Mouse (Mus musculus): ENCODE results near the gene Sox1.

Gene Sox1

DNA sequence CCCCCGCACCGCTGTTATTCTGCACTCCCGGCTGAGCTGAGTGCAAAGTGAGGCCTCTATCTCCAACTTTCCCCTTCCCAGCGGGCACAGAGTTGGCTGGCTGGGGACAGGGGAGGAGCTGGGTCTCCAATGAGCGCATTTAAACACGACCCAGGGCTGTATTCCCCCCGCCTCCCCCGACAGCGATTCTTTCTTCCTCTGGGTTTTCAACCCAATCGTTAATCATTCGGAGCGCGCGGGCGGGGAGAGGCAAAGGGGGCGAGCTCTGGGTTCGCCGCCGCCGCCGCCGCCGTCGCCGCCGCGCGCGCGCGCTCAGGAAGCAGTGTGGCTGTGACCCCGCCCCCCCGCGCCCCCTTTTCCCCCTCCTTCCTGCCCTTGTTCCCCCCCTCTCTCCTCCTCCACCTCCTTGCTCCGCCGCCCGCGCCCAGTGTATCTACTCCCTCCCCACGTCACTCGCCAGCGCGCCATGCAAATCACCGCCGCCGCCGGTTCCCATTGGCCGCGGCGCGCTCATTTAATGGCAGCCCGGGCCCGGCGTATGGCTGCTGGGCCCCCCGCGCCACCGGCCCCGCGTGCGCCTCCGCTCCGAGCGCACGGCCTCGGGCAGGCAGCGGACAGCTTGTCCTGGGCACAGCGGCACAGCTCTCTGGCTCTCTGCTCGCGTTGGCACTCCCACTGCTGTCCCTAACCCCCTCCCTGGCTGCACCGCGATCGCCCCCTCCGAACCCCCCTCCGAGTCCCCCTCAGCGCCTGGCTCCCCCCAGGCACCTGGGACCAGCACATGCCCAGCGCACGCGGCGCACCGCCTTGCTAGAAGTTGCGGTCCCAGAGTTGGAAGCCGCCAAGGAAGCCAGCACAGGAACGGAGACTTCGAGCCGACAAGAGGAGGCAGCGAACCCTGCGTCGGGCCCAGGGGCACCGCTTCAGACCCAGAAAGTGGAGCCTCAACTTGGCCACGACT, at the start of gene Sox1:
Gene Sox1 (plus strand): TSS at position 225 of the 961 bp plus-strand sequence.
- peak; percentile 44 for DNase-seq (ENCODE audit: low spot score)

DNA sequence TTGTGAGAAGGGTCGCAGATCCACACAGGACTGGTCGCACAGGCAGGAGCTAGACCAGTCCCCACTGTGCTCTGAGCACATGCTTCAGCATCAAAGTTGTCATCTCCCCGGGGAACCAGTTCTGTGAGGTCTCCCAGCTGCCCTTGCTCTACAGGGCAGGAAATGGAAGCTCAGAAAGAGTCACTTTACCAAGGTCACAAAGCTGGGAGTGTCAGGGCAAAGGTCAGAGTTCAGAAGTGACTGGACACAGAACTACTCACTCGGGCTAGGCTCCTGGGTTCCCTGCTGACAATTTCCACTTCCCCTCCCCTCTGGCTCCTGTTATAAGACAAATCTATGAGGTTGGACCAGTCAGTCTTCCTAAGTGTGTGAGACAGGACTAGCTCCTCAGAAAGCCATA, 49.2 kb upstream of the Sox1 start:
- DNase-seq (ENCODE audit: low spot score) = no peak

DNA sequence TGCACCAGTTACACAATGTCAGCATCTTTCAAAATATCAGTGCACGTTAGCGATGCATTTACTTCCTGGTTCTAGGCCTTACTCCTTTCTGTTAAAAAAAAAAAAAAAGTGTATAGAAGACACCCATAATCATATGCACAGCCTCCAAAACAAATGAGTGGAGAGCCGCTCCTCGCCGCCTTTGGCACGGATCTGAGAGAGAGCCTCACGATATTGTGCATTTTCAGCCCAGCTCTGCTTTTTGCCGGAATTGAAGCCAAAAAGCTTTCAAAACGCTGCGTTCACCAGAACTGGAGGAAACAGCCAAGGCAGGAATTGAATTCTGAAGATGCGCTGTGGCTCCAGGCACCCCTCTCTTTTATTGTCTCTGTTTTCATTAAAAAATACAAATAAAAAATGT, 48.2 kb upstream of the Sox1 start:
- DNase-seq (ENCODE audit: low spot score) = no peak

DNA sequence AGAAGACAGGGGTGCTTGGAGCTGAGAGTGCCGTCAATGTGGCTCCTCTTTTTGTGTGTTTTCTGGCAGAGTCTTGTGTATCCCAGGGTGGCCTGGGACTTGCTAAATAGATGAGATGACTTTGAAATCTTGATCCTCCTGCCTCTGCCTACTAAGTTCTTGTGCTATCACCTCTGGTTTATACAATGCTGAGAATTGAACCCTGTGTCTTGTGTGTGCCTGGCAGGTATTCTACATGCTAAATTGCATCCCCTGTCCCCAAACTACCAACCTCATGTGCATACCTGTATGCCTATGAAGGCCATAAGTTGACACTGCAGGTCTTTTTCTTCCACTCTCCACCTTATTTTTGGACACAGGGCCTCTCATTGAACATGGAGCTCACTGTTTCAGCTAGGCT, 46.8 kb upstream of the Sox1 start:
- no peak for DNase-seq (ENCODE audit: low spot score)

DNA sequence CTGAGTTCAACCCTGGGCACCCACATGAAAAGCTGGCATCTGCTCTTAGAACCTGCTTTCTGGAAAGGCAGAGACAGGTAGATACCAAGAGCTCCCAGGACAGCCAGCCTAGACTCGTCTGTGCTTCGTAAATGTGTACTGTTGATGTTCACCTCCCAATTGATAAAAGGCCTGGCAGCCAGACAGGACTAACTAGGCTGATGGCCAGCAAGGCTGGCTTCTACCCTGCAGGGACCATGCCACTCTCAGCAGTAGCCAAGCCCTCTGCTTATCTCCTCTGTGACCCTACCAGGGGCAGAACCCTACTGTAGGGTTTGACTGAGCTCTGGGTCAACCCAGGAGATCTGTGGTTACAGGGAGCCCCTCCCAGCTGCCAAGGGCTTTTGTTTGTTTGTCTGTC, 45.5 kb upstream of the Sox1 start:
- no peak for DNase-seq (ENCODE audit: low spot score)

DNA sequence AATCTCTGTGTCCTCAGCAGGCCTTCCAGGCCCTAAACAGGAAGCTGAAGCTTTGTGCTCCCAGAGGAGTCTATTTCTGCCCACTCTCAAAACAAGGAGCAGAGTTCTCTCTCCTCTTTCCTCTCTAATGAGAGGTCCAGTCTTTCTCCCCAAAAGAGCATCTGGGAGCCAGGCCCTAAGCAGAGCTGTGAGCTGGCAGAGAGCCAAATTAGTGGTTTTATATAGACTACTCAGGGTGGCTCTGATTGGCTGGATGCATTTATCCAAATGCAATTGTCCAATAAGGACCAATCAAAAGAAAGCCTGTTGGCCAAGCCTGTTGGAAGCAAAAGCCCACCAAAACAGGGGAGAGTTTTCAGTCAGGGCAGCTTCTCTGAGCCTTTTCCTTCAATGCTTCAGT, 44.0 kb upstream of the Sox1 start:
- DNase-seq (ENCODE audit: low spot score) = no peak

DNA sequence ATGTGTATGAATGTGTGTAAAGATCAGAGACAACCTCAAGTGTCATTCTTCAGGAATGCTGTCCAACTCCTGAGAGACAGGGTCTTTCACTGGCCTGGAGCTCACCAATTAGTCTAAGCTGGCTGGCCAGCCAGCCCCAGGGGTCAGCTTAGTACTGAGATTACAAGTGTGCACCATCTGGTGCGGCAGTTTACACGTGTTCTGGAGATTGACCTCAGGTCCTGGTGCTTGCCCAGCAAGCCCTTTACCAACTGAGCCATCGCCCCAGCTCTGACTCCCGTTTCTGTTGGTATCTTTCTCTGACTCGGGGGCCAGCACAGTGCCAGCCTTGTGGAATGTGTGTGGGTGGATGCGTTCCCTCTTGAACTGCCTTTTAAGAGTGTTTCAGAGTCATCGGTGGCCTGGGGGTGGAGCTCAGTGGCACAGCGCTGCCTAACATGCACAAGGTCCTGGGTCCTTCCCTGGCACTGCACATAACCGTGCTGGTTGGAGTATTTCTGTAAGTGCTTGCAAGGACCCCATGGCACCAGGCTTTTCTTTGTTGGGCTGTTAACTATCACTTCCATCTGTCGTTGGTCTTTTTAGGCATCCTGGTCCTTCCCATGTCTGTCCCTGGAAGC, 40.6 kb upstream of the Sox1 start:
- no peak for DNase-seq (ENCODE audit: low spot score)

DNA sequence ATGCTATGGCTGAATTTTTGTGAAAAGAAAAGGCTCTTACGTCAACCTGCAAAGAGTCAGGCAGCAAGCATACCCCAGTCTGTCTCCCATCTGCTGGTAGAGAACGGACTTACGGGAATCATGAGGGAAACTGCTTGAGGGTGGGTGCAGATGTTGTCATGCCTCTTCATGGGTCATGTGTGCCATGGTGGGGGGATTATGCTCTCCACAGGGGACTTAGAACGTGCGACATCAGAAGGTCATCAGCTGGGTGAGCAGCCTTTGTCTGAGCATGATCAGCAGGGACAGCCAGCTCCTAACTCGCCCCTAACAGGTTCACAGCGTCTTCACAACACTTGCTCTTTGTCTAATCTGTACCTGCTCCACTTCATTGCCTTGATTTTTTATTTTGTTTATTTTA, 26.9 kb upstream of the Sox1 start:
- DNase-seq (ENCODE audit: low spot score) = no peak

DNA sequence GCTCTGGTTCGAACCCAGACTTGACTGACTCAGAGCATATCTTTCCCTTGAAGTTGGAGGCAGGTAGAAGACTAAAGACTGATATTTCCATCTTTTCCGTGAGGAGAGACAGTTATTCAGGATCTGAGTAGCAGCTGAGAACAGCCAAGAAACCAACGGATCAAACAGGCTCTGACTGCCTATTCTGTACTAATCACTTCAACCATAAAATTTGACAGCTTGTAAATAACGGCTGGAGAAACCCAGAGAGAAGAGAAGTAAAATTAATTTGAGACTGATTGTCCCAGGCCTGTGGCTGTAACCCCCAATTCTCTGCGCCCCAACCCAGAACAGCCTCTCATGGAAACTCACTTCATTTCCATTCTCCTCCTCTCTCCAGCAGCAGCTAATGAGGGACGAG, 26.2 kb upstream of the Sox1 start:
- no peak for DNase-seq (ENCODE audit: low spot score)

DNA sequence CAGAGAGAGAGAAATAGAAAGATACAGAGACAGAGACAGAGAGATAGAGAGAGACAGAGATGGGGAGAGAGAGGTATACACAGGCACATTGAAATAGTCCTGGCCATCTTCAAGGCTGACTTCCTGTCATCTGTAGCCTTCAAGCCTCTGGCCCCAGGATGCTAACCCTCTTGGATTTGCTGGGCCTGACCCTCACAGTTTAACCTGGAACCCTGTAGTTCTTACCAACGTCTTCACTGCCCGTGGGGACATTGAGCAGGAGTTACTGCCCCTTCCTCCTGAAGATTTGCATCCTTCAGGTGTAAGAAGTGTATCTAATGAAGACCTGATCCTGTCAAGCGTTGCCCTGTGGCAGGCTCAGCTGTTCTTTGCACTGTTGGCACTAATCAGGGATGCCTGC, 14.0 kb upstream of the Sox1 start:
- DNase-seq (ENCODE audit: low spot score) = no peak

DNA sequence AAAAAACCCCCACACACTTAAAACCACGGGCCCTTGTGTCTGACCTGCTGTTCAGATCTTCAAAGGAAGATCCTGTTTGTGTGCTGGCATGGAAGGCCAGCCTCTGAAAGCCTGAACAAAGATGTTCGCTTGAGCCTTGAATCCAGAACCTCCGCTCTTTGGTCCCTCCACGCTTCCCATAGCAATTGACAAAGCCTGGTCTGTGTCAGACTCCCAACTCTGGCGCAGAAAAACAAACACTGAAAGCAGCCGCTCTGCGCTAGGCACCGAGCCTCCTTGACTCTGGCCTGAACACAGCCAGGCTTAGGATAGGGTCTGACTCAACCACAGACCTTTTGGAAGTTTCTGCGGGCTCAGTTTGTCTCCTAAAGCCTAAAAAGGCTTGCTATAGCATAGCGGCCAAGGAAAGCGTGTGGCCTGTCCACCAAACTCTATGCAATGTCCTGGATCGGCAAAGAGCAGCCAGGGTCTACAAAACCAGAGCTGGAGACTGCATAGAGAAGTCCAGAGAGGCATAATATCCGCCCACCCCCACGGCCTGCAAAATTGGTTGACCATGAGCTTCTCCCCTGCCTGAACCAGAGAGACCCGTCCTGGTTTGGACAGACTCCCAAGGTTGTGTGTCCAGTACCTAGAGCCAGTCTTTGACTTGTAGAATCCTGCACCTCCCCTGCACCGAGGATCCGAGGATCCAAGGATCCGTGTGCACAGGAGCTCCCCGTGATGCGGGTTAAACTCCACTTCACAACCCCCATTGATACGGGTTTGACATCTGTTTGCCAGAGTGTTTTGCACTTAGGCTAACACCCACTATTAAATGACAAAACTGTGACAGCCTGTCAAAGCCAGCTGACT, 12.2 kb upstream of the Sox1 start:
- no peak for DNase-seq (ENCODE audit: low spot score)

DNA sequence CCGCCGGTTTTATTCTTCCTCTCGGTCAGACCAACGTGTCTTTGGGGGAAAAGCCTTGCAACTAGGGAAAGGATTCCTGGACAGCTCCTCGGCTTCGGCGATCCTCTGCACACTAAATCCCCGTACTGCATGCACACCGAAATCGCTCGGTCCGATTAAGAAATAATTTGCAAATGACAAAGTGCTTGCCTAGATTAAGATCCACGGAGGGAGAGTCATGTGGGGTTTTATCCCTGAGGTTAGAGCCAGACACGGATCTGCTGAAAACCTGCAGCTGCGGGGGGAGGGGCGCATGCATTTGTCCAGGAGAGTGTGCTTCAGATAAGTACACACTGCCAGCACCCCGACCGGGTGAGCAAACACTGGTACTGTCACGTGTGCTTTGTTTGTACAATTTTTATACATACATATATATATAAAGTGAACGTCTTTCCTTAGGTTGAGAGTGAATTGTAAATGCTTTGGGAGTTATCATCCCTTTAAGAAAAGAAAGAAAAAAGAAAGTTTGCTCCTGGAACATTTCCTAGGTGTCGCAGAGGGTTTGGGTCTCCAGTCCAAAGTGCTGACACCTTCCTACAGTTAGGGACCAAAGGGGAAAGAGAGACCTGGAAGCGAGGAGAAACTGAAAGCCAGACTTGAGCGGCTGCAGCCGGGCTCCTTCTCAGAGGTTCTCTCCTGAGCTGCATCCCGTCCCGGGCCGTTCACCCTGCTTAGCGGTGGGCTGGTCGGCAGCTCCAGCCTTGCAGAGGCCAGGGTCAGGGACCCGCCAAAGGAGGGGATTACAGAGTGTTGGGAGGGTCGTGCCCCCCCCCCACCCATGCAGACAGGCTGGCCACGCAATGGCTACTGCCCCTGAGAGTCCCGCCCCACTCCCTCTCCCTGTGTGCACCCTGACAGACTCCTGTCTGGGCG, 10.9 kb upstream of the Sox1 start:
- DNase-seq (ENCODE audit: low spot score) = peak; percentile 49

DNA sequence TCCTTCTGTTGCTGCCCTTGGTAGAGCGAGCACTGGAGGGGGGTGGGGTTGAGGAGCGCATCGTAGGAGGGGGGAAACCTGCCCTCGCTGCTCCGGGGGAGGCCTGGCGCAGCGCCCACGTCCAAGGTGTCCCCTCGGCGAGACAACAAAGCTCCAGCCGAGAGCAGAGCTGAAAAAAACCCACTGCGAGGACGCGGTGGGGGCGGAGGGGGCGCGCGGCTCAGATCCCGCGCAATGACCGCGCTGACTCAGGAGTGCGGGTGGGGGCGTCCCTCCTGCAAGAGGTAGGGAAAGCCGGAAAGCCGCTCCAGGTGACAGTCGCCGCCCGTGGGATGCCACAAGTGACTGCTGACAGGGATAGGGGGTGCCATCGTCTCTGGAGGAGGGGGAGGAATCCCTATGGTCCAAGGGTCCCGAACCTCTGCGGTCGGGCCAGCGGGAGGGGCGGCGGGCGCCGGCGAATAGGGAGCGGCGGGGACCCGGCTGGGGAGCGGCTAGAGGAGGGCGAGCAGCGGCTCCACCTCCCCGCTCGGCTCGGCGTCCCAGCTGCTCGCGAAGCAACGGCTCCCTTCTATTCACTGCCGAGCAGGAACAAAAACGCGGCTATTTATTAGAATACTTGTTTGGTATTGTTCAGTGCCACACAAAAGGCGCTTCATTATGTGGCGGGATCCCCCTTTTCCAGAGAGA, 10.0 kb upstream of the Sox1 start:
- peak; percentile 50 for DNase-seq (ENCODE audit: low spot score)

DNA sequence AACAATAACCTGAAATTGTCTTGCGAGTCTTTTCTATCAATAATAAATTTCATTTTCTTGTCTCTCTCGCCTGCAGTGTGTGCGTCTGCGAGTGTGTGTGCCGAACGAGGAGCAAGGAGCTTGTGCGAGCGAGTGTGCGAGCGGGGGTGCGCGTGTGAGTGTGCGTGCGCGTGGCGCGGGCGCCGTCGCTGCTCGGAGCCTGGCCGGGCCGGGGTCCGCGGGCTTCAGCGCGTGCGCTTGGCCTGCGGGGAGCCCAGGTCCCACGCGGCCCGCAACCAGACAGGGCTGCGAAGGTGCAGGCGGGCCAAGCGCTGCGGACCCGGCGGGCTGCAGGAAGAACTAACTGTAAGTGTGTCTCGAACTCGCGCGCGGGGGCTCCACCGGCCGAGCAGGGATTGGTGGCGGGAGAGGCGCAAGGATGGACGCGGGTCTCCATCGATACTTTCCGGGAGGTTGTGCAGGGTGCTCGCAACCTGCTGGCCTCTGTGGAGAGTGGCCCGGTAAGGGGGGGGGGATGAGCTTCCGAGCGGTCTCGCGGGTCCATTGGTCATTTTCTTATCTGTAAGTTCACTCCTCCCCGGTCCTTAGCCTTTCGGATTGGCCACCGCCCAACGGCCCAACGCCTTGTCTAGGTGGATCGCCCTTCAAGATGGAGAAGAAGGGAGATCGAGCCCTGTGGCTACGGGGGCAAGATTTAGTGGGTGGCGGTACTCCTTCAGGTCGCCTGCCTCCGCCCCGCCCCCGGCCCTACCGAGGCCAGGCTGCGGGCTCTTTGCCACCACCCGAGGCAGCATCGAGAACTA, 9.2 kb upstream of the Sox1 start:
- DNase-seq (ENCODE audit: low spot score) = peak; percentile 47

DNA sequence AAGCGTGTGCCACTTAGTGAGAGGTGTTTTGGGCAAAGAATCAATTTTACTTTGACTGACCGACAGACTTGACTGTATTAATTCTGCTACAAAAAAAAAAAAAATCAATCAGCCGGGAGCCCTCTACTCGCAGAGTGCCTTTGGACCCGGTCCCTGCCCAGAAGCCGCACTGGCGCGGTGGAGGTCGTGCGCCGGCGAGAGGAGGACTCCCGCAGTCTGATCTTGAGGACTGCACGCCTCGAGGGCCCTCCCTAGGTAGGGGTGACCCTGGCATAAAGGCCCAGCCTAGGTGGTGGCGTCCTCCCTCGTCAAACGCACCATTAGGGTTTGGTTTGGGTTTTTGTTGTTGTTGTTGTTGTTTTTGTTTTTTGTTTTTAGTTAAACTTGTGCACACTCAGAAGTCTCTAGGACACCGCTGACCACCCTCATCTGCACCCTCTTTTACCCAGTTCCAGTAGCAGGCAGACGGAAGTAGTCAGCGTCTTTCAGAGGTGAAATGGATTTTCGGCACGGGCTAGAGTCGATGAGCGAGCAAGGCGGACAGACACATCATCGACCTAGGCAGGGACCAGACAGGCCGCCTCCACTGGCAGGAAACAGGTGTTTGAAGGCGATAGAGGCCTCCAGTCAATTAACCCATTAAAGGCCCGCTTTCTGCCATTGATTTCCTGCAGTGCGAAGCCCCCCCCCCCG, 8.4 kb upstream of the Sox1 start:
- no peak for DNase-seq (ENCODE audit: low spot score)

DNA sequence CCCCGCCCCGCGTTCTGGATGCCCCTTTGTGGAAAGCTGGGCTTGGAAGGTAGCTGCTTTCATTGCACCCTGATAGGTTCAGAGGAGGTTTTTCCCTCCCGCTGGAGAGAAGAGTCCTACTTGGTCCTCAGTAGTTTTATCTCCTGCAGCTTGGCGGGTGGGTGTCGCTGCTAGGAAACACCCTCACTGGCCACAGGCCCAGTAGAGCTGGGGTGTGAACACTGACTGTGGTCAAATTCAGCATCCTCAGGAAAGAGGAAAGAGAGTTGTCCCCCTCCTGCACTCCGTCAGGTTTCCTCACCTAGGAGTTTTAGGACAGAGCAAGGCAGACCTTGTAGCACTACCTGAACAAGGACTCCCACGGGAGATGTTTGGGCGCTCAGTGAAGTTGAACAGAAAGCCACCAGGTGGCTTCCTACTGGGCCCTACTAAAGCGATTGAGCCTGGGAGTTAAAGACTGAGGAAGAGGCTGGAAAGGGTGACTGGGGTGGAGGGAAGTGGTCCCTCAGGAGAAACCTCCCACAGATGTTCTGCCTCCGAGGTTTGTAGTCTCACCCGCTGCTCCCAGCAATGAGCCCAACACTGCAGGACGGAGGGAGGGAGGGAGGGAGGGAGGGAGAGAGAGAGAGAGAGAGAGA, 7.8 kb upstream of the Sox1 start:
- peak; percentile 19 for DNase-seq (ENCODE audit: low spot score)

DNA sequence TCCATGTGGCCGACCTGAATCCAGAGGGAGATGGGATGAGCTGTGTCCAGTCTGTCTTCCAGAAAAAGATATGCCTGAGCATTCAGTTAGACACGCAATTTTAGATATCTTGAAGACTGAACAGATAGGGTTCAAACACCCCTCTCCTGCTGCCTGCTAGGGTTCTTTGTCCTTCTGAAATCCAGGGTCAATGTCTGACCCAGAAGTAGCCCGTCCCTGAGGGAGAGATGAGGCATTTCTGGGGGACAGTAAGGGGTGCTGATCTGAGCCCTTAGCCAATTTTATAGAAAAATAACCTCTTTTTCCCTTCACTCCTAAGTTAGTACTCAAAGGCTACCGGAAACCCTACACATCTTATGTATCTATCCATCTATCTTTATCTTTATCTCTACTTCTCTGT, 7.2 kb upstream of the Sox1 start:
- no peak for DNase-seq (ENCODE audit: low spot score)

DNA sequence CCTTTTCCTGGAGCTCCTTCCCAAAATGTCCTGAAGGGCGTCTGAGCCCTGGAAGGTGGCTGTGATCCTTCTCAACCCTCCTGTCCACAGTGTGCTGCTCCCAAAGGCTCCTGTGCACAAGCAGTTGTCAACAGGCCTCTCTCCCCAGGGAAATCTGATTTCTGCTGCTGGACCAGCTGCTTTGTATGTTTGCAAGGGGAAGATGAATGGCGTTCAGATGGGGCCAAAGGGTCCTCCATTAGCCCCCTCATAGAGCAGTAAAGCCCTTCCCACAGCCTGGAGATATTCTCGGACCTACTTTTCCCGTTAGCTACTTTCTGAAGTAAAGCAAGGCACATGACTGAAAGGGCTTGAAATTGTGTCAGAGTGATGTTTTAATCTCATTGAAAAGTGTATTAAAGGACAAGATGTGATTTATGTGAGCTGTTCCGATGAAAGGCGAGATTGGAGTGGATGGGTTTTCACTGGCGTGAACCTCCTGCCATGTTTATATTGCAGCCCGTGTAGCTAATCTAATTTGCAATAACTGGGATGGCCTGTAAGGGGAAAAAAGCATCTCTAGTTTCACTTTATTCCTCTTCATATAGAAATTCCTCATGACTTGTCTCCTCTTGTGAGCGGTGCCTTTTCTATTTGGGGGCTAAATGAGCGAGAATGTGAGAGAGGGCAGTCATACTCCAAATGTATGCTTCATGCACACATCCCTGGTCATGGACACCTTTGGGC, 6.5 kb upstream of the Sox1 start:
- DNase-seq (ENCODE audit: low spot score) = no peak
